Mouse (Mus musculus): ENCODE data around the gene Xirp1.

The Xirp1 gene

GRCm38 (mm10) chr9:120005936-120006335, 17.5 kb downstream of the Xirp1 start:
- TF ChIP-seq GATA4 (IDR thresholded peaks at IDR 0.05; ENCODE audit: insufficient replicate concordance, low read length): no peak

- TF ChIP-seq GATA4 (IDR thresholded peaks at IDR 0.05; ENCODE audit: insufficient replicate concordance, low read length): no peak
These were observed 20.5 kb downstream of the Xirp1 start for GRCm38 (mm10) chr9:120002893-120003292.

- no peak for TF ChIP-seq GATA4 (IDR thresholded peaks at IDR 0.05; ENCODE audit: insufficient replicate concordance, low read length)
These were observed 21.3 kb downstream of the Xirp1 start for GRCm38 (mm10) chr9:120001945-120002725.

GRCm38 (mm10) chr9:120000761-120001160, 22.6 kb downstream of the Xirp1 start:
- TF ChIP-seq GATA4 (IDR thresholded peaks at IDR 0.05; ENCODE audit: insufficient replicate concordance, low read length): no peak

GRCm38 (mm10) chr9:119999636-120000035, 23.8 kb downstream of the Xirp1 start:
- TF ChIP-seq GATA4 (IDR thresholded peaks at IDR 0.05; ENCODE audit: insufficient replicate concordance, low read length): no peak

GRCm38 (mm10) chr9:119998776-119999175, 24.6 kb downstream of the Xirp1 start:
- no peak for TF ChIP-seq GATA4 (IDR thresholded peaks at IDR 0.05; ENCODE audit: insufficient replicate concordance, low read length)

- no peak for TF ChIP-seq GATA4 (IDR thresholded peaks at IDR 0.05; ENCODE audit: insufficient replicate concordance, low read length)
These were observed 27.3 kb downstream of the Xirp1 start for GRCm38 (mm10) chr9:119996080-119996479.

GRCm38 (mm10) chr9:119994207-119994606, 29.2 kb downstream of the Xirp1 start:
- no peak for TF ChIP-seq GATA4 (IDR thresholded peaks at IDR 0.05; ENCODE audit: insufficient replicate concordance, low read length)

GRCm38 (mm10) chr9:119993092-119993844, 30.1 kb downstream of the Xirp1 start:
- TF ChIP-seq GATA4 (IDR thresholded peaks at IDR 0.05; ENCODE audit: insufficient replicate concordance, low read length): no peak

- no peak for TF ChIP-seq GATA4 (IDR thresholded peaks at IDR 0.05; ENCODE audit: insufficient replicate concordance, low read length)
These were observed 32.1 kb downstream of the Xirp1 start for GRCm38 (mm10) chr9:119991310-119991709.

- no peak for TF ChIP-seq GATA4 (IDR thresholded peaks at IDR 0.05; ENCODE audit: insufficient replicate concordance, low read length)
These were observed 35.1 kb downstream of the Xirp1 start for GRCm38 (mm10) chr9:119988304-119988703.

GRCm38 (mm10) chr9:119985881-119986574, 37.4 kb downstream of the Xirp1 start:
- TF ChIP-seq GATA4 (IDR thresholded peaks at IDR 0.05; ENCODE audit: insufficient replicate concordance, low read length): no peak

- no peak for TF ChIP-seq GATA4 (IDR thresholded peaks at IDR 0.05; ENCODE audit: insufficient replicate concordance, low read length)
These were observed 38.8 kb downstream of the Xirp1 start, which contains the start of gene Csrnp1 for GRCm38 (mm10) chr9:119984536-119985011. Gene Csrnp1 (minus strand): TSS chr9:119984658.

- TF ChIP-seq GATA4 (IDR thresholded peaks at IDR 0.05; ENCODE audit: insufficient replicate concordance, low read length): peak; percentile 46; the same call in 1 of the 2 replicates
These were observed 39.5 kb downstream of the Xirp1 start for GRCm38 (mm10) chr9:119983585-119984535.
